Mouse (Mus musculus): ENCODE results near the gene Xrcc3. TPM values are rescaled to one million over a fixed set of nuclear protein-coding genes. Genes with fewer than 3 reads are reported as not detected.

The Xrcc3 gene
- polyA plus RNA-seq, 1 experiment from 2014 or later = 9.2 TPM

DNA sequence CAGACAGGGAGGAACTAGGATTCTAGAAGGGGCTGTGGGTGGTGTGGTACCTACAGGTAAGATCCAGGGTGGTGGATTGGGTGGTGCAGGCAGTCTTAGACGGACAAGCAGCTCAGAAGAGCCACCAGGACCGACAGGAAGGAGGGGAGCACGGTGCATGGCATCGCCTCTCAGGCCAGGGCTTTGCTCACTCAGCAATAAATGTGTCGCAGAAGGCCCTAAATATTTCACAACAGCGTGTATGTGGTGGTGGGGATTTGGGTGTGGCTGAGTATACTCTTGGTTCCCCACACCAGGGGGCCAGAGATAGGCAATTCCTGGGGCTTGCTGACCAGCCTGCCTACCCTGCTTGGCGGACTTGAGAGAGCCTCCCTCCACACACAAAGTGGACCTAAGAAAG, 7.0 kb upstream of the Xrcc3 start:
- H3K9me3 ChIP-seq (ENCODE audit: control insufficient read depth, low read length) = no peaks in the 10 kb centered on the region
- no peak overlapping the region for H3K4me2 ChIP-seq (ENCODE audit: low read depth, low read length)
- 74% methylated on average over 7 of the region's 7 CpGs for WGBS
- H3K27ac ChIP-seq (ENCODE audit: low read length) = no peak overlapping the region
- no peaks in the 10 kb centered on the region for H3K27me3 ChIP-seq (ENCODE audit: control insufficient read depth, insufficient read depth, low read depth, low read length)
- peaks cover 16% of the 10 kb centered on the region for H3K4me1 ChIP-seq (replicated peaks; ENCODE audit: control insufficient read depth, insufficient read depth, low read length)
- ATAC-seq (ENCODE audit: low read depth) = no peak
- no peak overlapping the region for H3K4me3 ChIP-seq (ENCODE audit: low read length)
- H3K9ac ChIP-seq (ENCODE audit: low read length) = no peak overlapping the region
- peaks cover 24% of the 10 kb centered on the region for H3K36me3 ChIP-seq (ENCODE audit: control insufficient read depth, insufficient read depth, low read length)

- Histone ChIP-seq H3K9me3 (ENCODE audit: control insufficient read depth, low read length) (no peaks in the 10 kb centered on the region), H3K4me2 (ENCODE audit: low read depth, low read length) (no peak overlapping the region), H3K27me3 (ENCODE audit: control insufficient read depth, insufficient read depth, low read depth, low read length) (no peaks in the 10 kb centered on the region), H3K36me3 (ENCODE audit: control insufficient read depth, insufficient read depth, low read length) (peaks cover 16% of the 10 kb centered on the region), H3K4me1 (replicated peaks; ENCODE audit: control insufficient read depth, insufficient read depth, low read length) (peaks cover 24% of the 10 kb centered on the region), H3K4me3 (ENCODE audit: low read length) (no peak overlapping the region), H3K27ac (ENCODE audit: low read length) (no peak overlapping the region), H3K9ac (ENCODE audit: low read length) (no peak overlapping the region)
- WGBS = 64% methylated on average over 8 of the region's 8 CpGs
- ATAC-seq (ENCODE audit: low read depth) = no peak
Observed at GRCm38 (mm10) chr12:111819936-111820335, 6.3 kb upstream of the Xrcc3 start.

- H3K36me3 ChIP-seq (ENCODE audit: control insufficient read depth, insufficient read depth, low read length) = peaks cover 2% of the 10 kb centered on the region; the same call in 1 of the 2 replicates
- no peaks in the 10 kb centered on the region for H3K9me3 ChIP-seq (ENCODE audit: control insufficient read depth, low read length)
- H3K9ac ChIP-seq (ENCODE audit: low read length) = no peak overlapping the region
- H3K4me2 ChIP-seq (ENCODE audit: low read depth, low read length) = no peak overlapping the region
- peaks cover 30% of the 10 kb centered on the region for H3K4me1 ChIP-seq (replicated peaks; ENCODE audit: control insufficient read depth, insufficient read depth, low read length)
- no peak for ATAC-seq (ENCODE audit: low read depth)
- no peak overlapping the region for H3K4me3 ChIP-seq (ENCODE audit: low read length)
- H3K27ac ChIP-seq (ENCODE audit: low read length) = no peak overlapping the region
- no peaks in the 10 kb centered on the region for H3K27me3 ChIP-seq (ENCODE audit: control insufficient read depth, insufficient read depth, low read depth, low read length)
- WGBS = 86% methylated on average over 8 of the region's 8 CpGs
Observed at GRCm38 (mm10) chr12:111817991-111818390, 4.3 kb upstream of the Xrcc3 start.

DNA sequence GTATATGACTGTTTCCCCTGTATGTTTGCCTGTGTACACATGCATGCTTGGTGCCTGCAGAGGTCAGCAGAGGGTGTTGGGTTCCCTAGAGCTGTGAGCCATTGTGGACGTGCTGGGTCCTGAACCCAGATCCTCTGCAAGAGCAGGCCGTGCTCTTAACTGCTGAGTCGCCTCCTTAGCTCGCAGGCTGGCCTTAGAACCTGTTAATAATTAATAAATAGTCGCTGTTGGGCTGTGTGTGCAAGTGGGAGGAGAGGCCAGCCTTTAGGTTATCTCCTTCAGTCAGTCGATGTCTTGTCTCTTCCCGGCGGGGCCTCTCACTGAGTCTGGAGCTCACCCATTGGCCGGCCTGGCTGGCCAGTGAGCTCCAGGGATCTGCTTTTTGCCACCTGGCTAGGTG, 3.3 kb upstream of the Xrcc3 start:
- 36% methylated on average over 9 of the region's 9 CpGs for WGBS
- no peaks in the 10 kb centered on the region for H3K27me3 ChIP-seq (ENCODE audit: control insufficient read depth, insufficient read depth, low read depth, low read length)
- peak overlapping the region; percentile 85 for H3K4me2 ChIP-seq (ENCODE audit: low read depth, low read length)
- H3K9me3 ChIP-seq (ENCODE audit: control insufficient read depth, low read length) = no peaks in the 10 kb centered on the region
- H3K27ac ChIP-seq (ENCODE audit: low read length) = 0 out of 2 replicates have a peak overlapping the region, but pooled peaks have one; percentile 10
- ATAC-seq (ENCODE audit: low read depth) = no peak
- no peak overlapping the region for H3K9ac ChIP-seq (ENCODE audit: low read length)
- no peak overlapping the region; the same call in 1 of the 2 replicates for H3K4me3 ChIP-seq (ENCODE audit: low read length)
- H3K36me3 ChIP-seq (ENCODE audit: control insufficient read depth, insufficient read depth, low read length) = peaks cover 2% of the 10 kb centered on the region; the same call in 1 of the 2 replicates
- peaks cover 38% of the 10 kb centered on the region for H3K4me1 ChIP-seq (replicated peaks; ENCODE audit: control insufficient read depth, insufficient read depth, low read length)

DNA sequence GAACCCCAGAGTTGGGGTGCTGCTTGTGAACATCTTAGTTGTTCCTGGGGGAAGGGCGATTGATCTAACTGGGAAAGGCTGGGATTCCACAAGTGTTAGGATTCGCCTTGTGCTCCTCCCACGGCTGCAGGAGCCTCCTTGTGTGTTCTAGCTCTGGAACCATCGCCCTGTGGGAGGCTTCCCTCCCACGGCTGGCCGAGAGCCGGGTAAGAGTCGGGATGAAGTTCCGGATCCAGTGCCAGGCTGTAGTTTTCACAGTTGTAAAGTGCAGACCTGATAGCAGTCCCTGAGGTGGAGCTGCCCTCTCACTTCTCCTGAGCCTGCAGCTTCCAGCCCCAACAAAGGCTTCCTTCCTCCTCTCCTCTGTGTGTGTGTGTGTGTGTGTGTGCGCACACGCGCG, 2.9 kb upstream of the Xrcc3 start:
- Histone ChIP-seq H3K27ac (ENCODE audit: low read length) (0 out of 2 replicates have a peak overlapping the region, but pooled peaks have one; percentile 10), H3K4me1 (replicated peaks; ENCODE audit: control insufficient read depth, insufficient read depth, low read length) (peaks cover 38% of the 10 kb centered on the region), H3K4me3 (ENCODE audit: low read length) (peak overlapping the region; percentile 72), H3K9me3 (ENCODE audit: control insufficient read depth, low read length) (no peaks in the 10 kb centered on the region), H3K4me2 (ENCODE audit: low read depth, low read length) (peak overlapping the region; percentile 85), H3K27me3 (ENCODE audit: control insufficient read depth, insufficient read depth, low read depth, low read length) (no peaks in the 10 kb centered on the region), H3K36me3 (ENCODE audit: control insufficient read depth, insufficient read depth, low read length) (peaks cover 2% of the 10 kb centered on the region; the same call in 1 of the 2 replicates), H3K9ac (ENCODE audit: low read length) (peak overlapping the region; percentile 55)
- WGBS = 50% methylated on average over 13 of the region's 13 CpGs
- no peak for ATAC-seq (ENCODE audit: low read depth)

DNA sequence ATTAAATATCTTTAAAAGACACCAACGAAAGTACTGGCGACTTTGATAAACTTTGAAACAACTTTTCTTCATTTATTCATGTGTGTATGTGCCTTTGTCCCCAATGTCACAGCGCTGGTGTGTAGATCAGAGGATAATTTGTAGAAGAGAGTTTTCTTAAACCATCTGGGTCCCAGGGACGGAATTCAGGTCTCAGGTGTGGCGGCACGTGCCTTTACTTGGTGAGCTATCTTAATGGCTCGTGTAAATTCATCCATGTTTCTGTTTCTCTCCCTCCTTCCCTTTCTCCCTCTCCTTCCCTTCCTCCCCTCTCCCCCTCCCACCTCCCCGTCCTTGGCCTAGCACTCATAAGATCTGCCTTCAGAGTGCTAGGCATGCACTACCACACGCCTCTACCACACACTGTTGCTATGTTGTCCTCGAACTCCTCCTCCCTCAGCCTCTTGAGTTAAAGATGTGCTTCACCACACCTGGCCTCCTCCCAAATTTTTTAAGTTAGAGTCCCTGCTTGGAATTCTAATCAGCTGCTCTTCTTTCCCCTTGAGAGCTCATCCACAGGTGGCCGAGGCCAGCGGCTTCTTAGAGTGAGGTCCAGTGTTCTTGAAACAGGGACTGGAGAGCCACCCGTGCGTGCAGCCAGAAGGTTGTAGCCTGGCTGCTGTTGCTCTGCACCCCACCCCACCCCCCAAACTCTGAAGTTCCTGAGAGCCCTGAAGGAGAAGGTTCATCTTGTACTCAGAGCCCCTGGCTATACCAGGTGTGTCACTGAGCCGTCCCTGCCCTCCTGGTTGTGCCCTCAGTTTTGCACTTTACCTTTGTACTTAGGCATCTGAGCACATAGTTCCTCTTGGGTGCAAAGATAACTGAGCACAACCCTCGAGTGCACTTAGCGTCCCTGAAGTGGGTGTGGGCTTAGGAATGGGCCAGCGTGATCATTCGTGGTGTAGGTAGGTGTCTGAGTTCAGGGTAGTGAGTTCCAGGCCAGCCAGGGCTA, 1.4 kb upstream of the Xrcc3 start:
- WGBS = 17% methylated on average over 19 of the region's 19 CpGs
- peak overlapping the region; percentile 90 for H3K27ac ChIP-seq (ENCODE audit: low read length)
- H3K36me3 ChIP-seq (ENCODE audit: control insufficient read depth, insufficient read depth, low read length) = peaks cover 2% of the 10 kb centered on the region; the same call in 1 of the 2 replicates
- no peaks in the 10 kb centered on the region for H3K9me3 ChIP-seq (ENCODE audit: control insufficient read depth, low read length)
- ATAC-seq (ENCODE audit: low read depth) = no peak
- H3K9ac ChIP-seq (ENCODE audit: low read length) = peak overlapping the region; percentile 85
- H3K4me3 ChIP-seq (ENCODE audit: low read length) = peak overlapping the region; percentile 72
- no peaks in the 10 kb centered on the region for H3K27me3 ChIP-seq (ENCODE audit: control insufficient read depth, insufficient read depth, low read depth, low read length)
- peak overlapping the region; percentile 85 for H3K4me2 ChIP-seq (ENCODE audit: low read depth, low read length)
- H3K4me1 ChIP-seq (replicated peaks; ENCODE audit: control insufficient read depth, insufficient read depth, low read length) = peaks cover 39% of the 10 kb centered on the region

- WGBS = 3% methylated on average over 27 of the region's 27 CpGs
- peak overlapping the region; percentile 72 for H3K4me3 ChIP-seq (ENCODE audit: low read length)
Observed at GRCm38 (mm10) chr12:111813111-111813765, 435 bp downstream of the Xrcc3 start.

GRCm38 (mm10) chr12:111812611-111813010, 1.1 kb downstream of the Xrcc3 start:
- H3K9ac ChIP-seq (ENCODE audit: low read length) = peak overlapping the region; percentile 72
- H3K27me3 ChIP-seq (ENCODE audit: control insufficient read depth, insufficient read depth, low read depth, low read length) = no peaks in the 10 kb centered on the region
- H3K4me2 ChIP-seq (ENCODE audit: low read depth, low read length) = peak overlapping the region; percentile 90
- no peaks in the 10 kb centered on the region for H3K9me3 ChIP-seq (ENCODE audit: control insufficient read depth, low read length)
- no peak overlapping the region for H3K27ac ChIP-seq (ENCODE audit: low read length)
- 47% methylated on average over 12 of the region's 12 CpGs for WGBS
- ATAC-seq (ENCODE audit: low read depth) = no peak
- H3K36me3 ChIP-seq (ENCODE audit: control insufficient read depth, insufficient read depth, low read length) = peaks cover 9% of the 10 kb centered on the region
- H3K4me1 ChIP-seq (replicated peaks; ENCODE audit: control insufficient read depth, insufficient read depth, low read length) = peaks cover 44% of the 10 kb centered on the region
- peak overlapping the region; percentile 72 for H3K4me3 ChIP-seq (ENCODE audit: low read length)

More at GRCm38 (mm10) chr12:111813111-111813765, 435 bp downstream of the Xrcc3 start:
- Histone ChIP-seq H3K36me3 (ENCODE audit: control insufficient read depth, insufficient read depth, low read length) (peaks cover 4% of the 10 kb centered on the region), H3K27me3 (ENCODE audit: control insufficient read depth, insufficient read depth, low read depth, low read length) (no peaks in the 10 kb centered on the region), H3K27ac (ENCODE audit: low read length) (no peak overlapping the region), H3K9me3 (ENCODE audit: control insufficient read depth, low read length) (no peaks in the 10 kb centered on the region), H3K4me1 (replicated peaks; ENCODE audit: control insufficient read depth, insufficient read depth, low read length) (peaks cover 44% of the 10 kb centered on the region), H3K9ac (ENCODE audit: low read length) (peak overlapping the region; percentile 72), H3K4me2 (ENCODE audit: low read depth, low read length) (peak overlapping the region; percentile 90)
- no peak for ATAC-seq (ENCODE audit: low read depth)

DNA sequence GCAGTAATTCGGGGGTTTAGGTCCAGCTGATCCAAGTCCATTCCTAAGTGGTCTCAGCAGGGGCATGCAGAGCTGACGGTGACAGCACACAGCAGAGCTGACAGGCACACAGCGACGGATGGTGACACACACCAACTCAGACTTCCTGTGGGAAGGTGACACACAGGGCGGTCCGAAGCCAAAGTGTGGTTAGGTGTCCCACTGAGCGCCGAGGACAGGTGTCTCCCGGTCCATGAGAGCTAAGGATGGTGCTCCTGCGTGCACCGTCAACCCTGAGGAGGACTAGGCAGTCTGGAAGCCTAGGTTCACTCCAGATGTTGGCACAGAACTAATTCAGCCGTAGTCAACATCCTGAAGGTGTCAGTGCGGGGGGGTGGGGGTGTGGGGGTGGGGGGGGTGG, 1.6 kb downstream of the Xrcc3 start:
- H3K4me2 ChIP-seq (ENCODE audit: low read depth, low read length) = no peak overlapping the region
- no peak overlapping the region for H3K4me3 ChIP-seq (ENCODE audit: low read length)
- H3K27ac ChIP-seq (ENCODE audit: low read length) = no peak overlapping the region
- WGBS = 78% methylated on average over 13 of the region's 13 CpGs
- H3K9me3 ChIP-seq (ENCODE audit: control insufficient read depth, low read length) = no peaks in the 10 kb centered on the region
- H3K36me3 ChIP-seq (ENCODE audit: control insufficient read depth, insufficient read depth, low read length) = peaks cover 13% of the 10 kb centered on the region
- H3K4me1 ChIP-seq (replicated peaks; ENCODE audit: control insufficient read depth, insufficient read depth, low read length) = peaks cover 41% of the 10 kb centered on the region
- H3K9ac ChIP-seq (ENCODE audit: low read length) = no peak overlapping the region
- no peaks in the 10 kb centered on the region for H3K27me3 ChIP-seq (ENCODE audit: control insufficient read depth, insufficient read depth, low read depth, low read length)
- no peak for ATAC-seq (ENCODE audit: low read depth)

Data from lung, embryonic 16.5 days (tissue).